Mouse (Mus musculus) embryonic facial prominence, embryonic 11.5 days (tissue): ENCODE results near the gene Znrd1. TPM values are rescaled to one million over a fixed set of nuclear protein-coding genes. Genes with fewer than 3 reads are reported as not detected.

Experiments used
- ATAC-seq: fragments of 200-750 bp; cut with Nextera tagmentation; replicated peaks from 2 replicates; pipeline ENCODE4 v1.8.0; 2017; ENCODE audit warnings: low read depth; ENCODE audit not compliant: insufficient number of reproducible peaks, low FRiP score, low TSS enrichment
- DNase-seq: peaks from one replicate; pipeline ENCODE4 v3.0.0-alpha.2; 2015; ENCODE audit warnings: low spot score
- H3K27ac ChIP-seq: fragments of 300-500 bp; sonication (generic); replicated peaks from 2 replicates; pipeline ENCODE4 v1.5.1; 2014; ENCODE audit warnings: mild to moderate bottlenecking, low read depth, low read length, control low read depth
- H3K27me3 ChIP-seq: fragments of 300-500 bp; sonication (generic); 2 replicates; pipeline ENCODE4 v1.6.1; 2014; ENCODE audit warnings: mild to moderate bottlenecking, low read length, moderate library complexity, mixed read lengths; ENCODE audit not compliant: control insufficient read depth, insufficient read depth
- H3K36me3 ChIP-seq: fragments of 300-500 bp; sonication (generic); replicated peaks from 2 replicates; pipeline ENCODE4 v1.6.1; 2014; ENCODE audit warnings: low read depth, mild to moderate bottlenecking, low read length, moderate library complexity, mixed read lengths; ENCODE audit not compliant: control insufficient read depth, insufficient read depth
- H3K4me1 ChIP-seq: fragments of 300-500 bp; sonication (generic); 2 replicates; pipeline ENCODE4 v1.6.1; 2014; ENCODE audit warnings: low read length, mixed read lengths; ENCODE audit not compliant: control insufficient read depth, insufficient read depth
- H3K4me2 ChIP-seq: fragments of 300-500 bp; sonication (generic); 2 replicates; pipeline ENCODE4 v1.6.1; 2014; ENCODE audit warnings: low read depth, mild to moderate bottlenecking, control low read depth, low read length, moderate library complexity
- H3K4me3 ChIP-seq: fragments of 300-500 bp; sonication (generic); 2 replicates; pipeline ENCODE4 v1.5.1; 2014; ENCODE audit warnings: low read depth, low read length, control low read depth
- H3K9ac ChIP-seq: fragments of 300-500 bp; sonication (generic); replicated peaks from 2 replicates; pipeline ENCODE4 v1.6.1; 2014; ENCODE audit warnings: mild to moderate bottlenecking, control low read depth, low read length
- H3K9me3 ChIP-seq: fragments of 300-500 bp; sonication (generic); replicated peaks from 2 replicates; pipeline ENCODE4 v1.6.1; 2016; ENCODE audit warnings: mild to moderate bottlenecking, low read length, inconsistent platforms, mixed read lengths; ENCODE audit not compliant: control insufficient read depth
- WGBS: fragments of 180-500 bp; shearing (Covaris S2); extraction: QIAGEN DNeasy Blood & Tissue Kit; methylation state at CpG from one replicate; pipeline ENCODE4 v1.1.7; 2014; 5-methylcytosine and 5-hydroxymethylcytosine counted together
- polyA plus RNA-seq: library from polyadenylated mRNA; unstranded; fragments of >200 nt; fragmentation: Nextera tagmentation; extraction: Ambion mirVana; gene quantifications from 2 replicates; pipeline ENCODE4 v1.2.1, GENCODE M21; 2014

The Znrd1 gene
- polyA plus RNA-seq, 1 experiment from 2014 or later = 96.7 TPM

DNA sequence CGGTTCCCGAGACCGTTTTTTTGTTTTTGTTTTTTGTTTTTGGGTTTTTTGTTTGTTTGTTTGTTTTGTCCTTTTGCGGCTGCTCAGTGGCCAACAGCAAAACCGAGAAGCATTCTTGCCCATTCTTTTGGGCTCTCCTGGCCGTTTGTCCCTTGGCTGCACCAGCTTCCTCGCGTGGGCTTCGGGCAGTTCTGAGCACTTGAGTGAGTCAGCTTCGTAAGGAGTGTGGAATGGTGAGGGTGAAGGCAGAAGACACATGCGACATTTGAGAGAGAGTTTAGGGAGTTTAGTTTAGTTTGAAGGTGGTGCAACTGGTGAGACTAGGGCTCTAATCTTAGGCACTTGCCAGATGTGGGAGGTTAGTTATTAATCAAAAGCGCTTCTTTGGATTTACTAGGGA is 525 bp upstream of the Znrd1 start:
- peak overlapping the region; percentile 78 for H3K9ac ChIP-seq
- H3K4me2 ChIP-seq = peak overlapping the region; percentile 76
- H3K36me3 ChIP-seq = no peaks in the 10 kb centered on the region
- 10% methylated on average over 12 of the region's 12 CpGs for WGBS
- no peaks in the 10 kb centered on the region for H3K4me1 ChIP-seq
- ATAC-seq (no peak), DNase-seq (no peak)
- H3K27ac ChIP-seq = no peak overlapping the region
- H3K27me3 ChIP-seq = no peaks in the 10 kb centered on the region
- H3K9me3 ChIP-seq = no peaks in the 10 kb centered on the region
- peak overlapping the region; percentile 68 for H3K4me3 ChIP-seq

- ATAC-seq (no peak), DNase-seq (no peak)
- 89% methylated on average over 1 of the region's 1 CpGs for WGBS
- Histone ChIP-seq H3K9ac (no peak overlapping the region), H3K4me1 (no peaks in the 10 kb centered on the region), H3K4me2 (no peak overlapping the region), H3K4me3 (no peak overlapping the region), H3K9me3 (no peaks in the 10 kb centered on the region), H3K36me3 (no peaks in the 10 kb centered on the region), H3K27ac (no peak overlapping the region), H3K27me3 (no peaks in the 10 kb centered on the region)
These were observed 5.3 kb downstream of the Znrd1 start for GRCm38 (mm10) chr17:36953062-36953461.

GRCm38 (mm10) chr17:36952631-36953030 is 5.7 kb downstream of the Znrd1 start:
- Histone ChIP-seq H3K27ac (no peak overlapping the region), H3K36me3 (no peaks in the 10 kb centered on the region), H3K4me2 (no peak overlapping the region), H3K4me1 (no peaks in the 10 kb centered on the region), H3K4me3 (no peak overlapping the region), H3K9me3 (no peaks in the 10 kb centered on the region), H3K27me3 (no peaks in the 10 kb centered on the region), H3K9ac (no peak overlapping the region)
- WGBS = 93% methylated on average over 2 of the region's 2 CpGs
- DNase-seq = no peak
- ATAC-seq = no peak

- Histone ChIP-seq H3K9ac (peak within 1 kb of the TSS; percentile 70), H3K27me3 (peaks cover 2% of the 10 kb centered on the region; the same call in 1 of the 2 replicates), H3K36me3 (no peaks in the 10 kb centered on the region), H3K4me1 (no peaks in the 10 kb centered on the region), H3K27ac (peak within 1 kb of the TSS; percentile 47; the same call in 1 of the 2 replicates), H3K9me3 (no peaks in the 10 kb centered on the region), H3K4me3 (peak within 1 kb of the TSS; percentile 73), H3K4me2 (peak within 1 kb of the TSS; percentile 61)
- DNase-seq = peak; percentile 99
- 2% methylated on average over 36 of the region's 36 CpGs for WGBS
- ATAC-seq = peak; percentile 93
These were observed 7.1 kb downstream of the Znrd1 start, which contains the start of gene Ppp1r11 for GRCm38 (mm10) chr17:36950981-36951947. Gene Ppp1r11 (minus strand): TSS chr17:36951741.

- no peak overlapping the region for H3K9ac ChIP-seq
- WGBS = 92% methylated on average over 8 of the region's 8 CpGs
- no peak for ATAC-seq
These were observed 9.1 kb downstream of the Znrd1 start for GRCm38 (mm10) chr17:36949265-36949664.

DNA sequence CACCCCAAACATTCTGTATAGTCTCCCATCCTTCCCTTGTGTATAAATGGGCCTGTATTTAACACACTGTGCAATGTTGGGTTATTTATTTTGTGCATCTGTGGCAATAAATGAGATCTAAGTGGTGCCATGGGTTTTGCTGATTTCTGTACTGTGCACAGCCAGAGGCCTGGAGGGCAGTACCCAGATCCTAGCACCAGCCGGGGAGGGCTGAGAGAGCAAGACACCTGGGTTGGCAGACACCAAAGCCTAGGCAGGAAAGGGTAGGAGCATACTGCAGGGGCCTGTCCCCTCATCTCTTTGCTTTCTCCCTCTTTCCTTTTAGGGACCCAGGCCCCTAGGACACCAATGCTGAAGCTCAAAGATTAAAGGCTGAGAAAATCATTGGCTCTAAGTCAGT is 10.1 kb downstream of the Znrd1 start:
- Histone ChIP-seq H3K27ac (no peak overlapping the region), H3K4me1 (no peaks in the 10 kb centered on the region; the same call in 1 of the 2 replicates), H3K27me3 (peaks cover 26% of the 10 kb centered on the region), H3K4me3 (no peak overlapping the region), H3K4me2 (no peak overlapping the region), H3K36me3 (no peaks in the 10 kb centered on the region), H3K9ac (no peak overlapping the region), H3K9me3 (no peaks in the 10 kb centered on the region)
- DNase-seq = no peak
- WGBS = 82% methylated on average over 1 of the region's 1 CpGs
- no peak for ATAC-seq

More at GRCm38 (mm10) chr17:36949265-36949664, 9.1 kb downstream of the Znrd1 start:
- Histone ChIP-seq H3K9me3 (no peaks in the 10 kb centered on the region), H3K4me1 (no peaks in the 10 kb centered on the region), H3K27me3 (peaks cover 17% of the 10 kb centered on the region), H3K4me3 (no peak overlapping the region), H3K4me2 (no peak overlapping the region), H3K27ac (no peak overlapping the region), H3K36me3 (no peaks in the 10 kb centered on the region)
- no peak for DNase-seq

DNA sequence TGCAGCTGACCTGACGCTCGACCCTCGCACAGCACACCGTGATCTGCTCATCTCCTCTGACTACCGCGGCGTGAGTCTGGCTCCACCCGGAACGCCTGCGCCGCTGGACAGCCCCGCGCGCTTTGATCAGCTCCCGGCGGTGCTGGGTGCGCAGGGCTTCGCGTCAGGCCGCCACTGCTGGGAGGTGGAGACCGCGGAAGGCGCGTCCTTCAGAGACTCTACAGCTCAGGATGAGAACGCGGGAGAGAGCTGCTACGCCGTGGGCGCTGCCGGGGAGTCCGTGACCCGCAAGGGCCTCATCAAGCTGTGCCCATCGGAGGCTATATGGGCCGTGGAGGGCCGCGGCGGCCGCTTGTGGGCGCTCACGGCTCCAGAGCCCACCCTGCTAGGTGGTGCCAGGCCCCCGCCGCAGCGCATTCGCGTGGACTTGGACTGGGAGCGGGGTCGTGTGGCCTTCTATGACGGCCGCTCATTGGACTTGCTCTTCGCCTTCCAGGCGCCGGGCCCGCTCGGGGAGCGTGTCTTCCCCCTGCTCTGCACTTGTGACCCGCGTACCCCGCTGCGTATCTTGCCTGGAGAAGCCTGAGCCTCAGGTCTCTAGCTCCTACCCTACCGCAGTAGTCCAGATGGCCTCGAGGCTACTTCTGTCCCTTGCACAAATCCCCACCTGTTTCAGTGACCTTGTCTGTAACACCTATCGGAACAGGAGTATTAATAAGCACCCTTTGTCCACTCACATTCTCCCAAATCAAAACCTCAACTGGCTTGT is 11.1 kb downstream of the Znrd1 start:
- H3K36me3 ChIP-seq = no peaks in the 10 kb centered on the region
- no peaks in the 10 kb centered on the region for H3K9me3 ChIP-seq
- H3K4me3 ChIP-seq = peak overlapping the region; percentile 48
- no peak overlapping the region for H3K27ac ChIP-seq
- DNase-seq (peak; percentile 64), ATAC-seq (peak; percentile 51)
- peak overlapping the region; percentile 68 for H3K9ac ChIP-seq
- H3K4me2 ChIP-seq = peak overlapping the region; percentile 97
- WGBS = 1% methylated on average over 61 of the region's 62 CpGs
- H3K27me3 ChIP-seq = peaks cover 36% of the 10 kb centered on the region
- H3K4me1 ChIP-seq = peaks cover 8% of the 10 kb centered on the region
